Mouse (Mus musculus) lung, embryonic 15.5 days (tissue): ENCODE measurements at regions not wholly inside any gene's neighbourhood (a gene's known extent, or its start where the extent isn't known, plus 50 kb on each side); places are given as distances from the start of the nearest gene placed in this dataset.
A peak's percentile ranks its signal among the peaks of the same experiment; 100 is the strongest.

ENCODE experiments used
- ATAC-seq: fragments of 200-750 bp; cut with Nextera tagmentation; 2 replicates; pipeline ENCODE4 v1.8.0; 2017; ENCODE audit warnings: moderate number of reproducible peaks, borderline replicate concordance; ENCODE audit not compliant: low FRiP score, low TSS enrichment; ENCODE audit errors: extremely low read depth
- H3K27ac ChIP-seq: fragments of 300-500 bp; sonication (generic); 2 replicates; pipeline ENCODE4 v1.5.1; 2015; ENCODE audit warnings: moderate library complexity, mild to moderate bottlenecking, inconsistent platforms
- H3K27me3 ChIP-seq: fragments of 300-500 bp; sonication (generic); 2 replicates; pipeline ENCODE4 v1.6.1; 2015; ENCODE audit warnings: inconsistent platforms
- H3K36me3 ChIP-seq: fragments of 300-500 bp; sonication (generic); 2 replicates; pipeline ENCODE4 v1.6.1; 2015; ENCODE audit warnings: inconsistent platforms
- H3K4me1 ChIP-seq: fragments of 300-500 bp; sonication (generic); 2 replicates; pipeline ENCODE4 v1.6.1; 2015; ENCODE audit warnings: inconsistent platforms
- H3K4me2 ChIP-seq: fragments of 300-500 bp; sonication (generic); 2 replicates; pipeline ENCODE4 v1.6.1; 2015; ENCODE audit warnings: inconsistent platforms, mild to moderate bottlenecking, moderate library complexity
- H3K4me3 ChIP-seq: fragments of 300-500 bp; sonication (generic); 2 replicates; pipeline ENCODE4 v1.5.1; 2015; ENCODE audit warnings: mild to moderate bottlenecking, inconsistent platforms
- H3K9ac ChIP-seq: fragments of 300-500 bp; sonication (generic); 2 replicates; pipeline ENCODE4 v1.6.1; 2015; ENCODE audit warnings: inconsistent platforms
- H3K9me3 ChIP-seq: fragments of 300-500 bp; sonication (generic); 2 replicates; pipeline ENCODE4 v1.6.1; 2016; ENCODE audit warnings: inconsistent platforms
- WGBS: fragments of 180-500 bp; shearing (Covaris S2); methylation state at CpG from one replicate; pipeline ENCODE4 v1.1.7; 2015; 5-methylcytosine and 5-hydroxymethylcytosine counted together
- microRNA-seq: library from miRNA; unstranded; fragments of <30 nt; microRNA quantifications from one replicate; pipeline ENCODE4, GENCODE M21; 2016

GRCm38 (mm10) chr2:30659836-30660612 lies 65.2 kb downstream of the Cstad start:
- peaks cover 51% of the 10 kb centered on the region for H3K4me1 ChIP-seq
- no peak for ATAC-seq

DNA sequence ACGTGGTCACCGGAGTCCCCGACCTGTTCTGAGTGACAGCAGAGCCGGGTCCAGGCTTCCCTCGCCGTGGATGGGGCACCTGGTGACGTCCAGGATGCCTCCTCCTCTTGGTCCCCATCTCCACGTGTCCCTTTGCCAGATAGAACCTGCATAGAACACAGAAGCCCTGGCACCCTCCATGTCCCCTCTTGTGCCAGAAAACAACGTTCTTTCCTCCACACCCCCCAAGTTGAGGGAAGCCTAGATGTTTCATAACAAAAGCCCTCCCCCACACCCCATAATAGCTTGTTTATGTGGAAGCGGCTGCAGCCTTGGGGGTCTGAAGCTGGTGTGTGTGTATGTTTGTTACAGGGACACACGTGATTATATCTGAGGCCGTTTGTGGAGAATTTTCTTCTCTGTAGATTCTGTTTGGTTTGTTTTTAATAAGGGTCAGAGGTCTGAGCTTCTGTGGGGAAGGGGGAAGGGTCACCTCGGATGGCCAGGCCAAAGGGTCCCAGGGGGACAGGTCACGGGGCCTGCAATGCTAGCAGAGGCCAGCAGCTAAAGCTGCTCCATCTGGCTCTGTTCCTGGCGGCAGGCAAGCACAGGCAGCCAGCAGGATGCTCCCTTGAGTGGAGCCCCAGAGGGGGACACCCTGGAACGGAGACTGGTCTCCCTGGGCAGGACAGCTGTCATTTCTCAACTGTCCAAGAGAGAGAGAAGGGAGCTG lies 64.2 kb downstream of the Cstad start:
- peak; percentile 80 for ATAC-seq
- H3K9me3 ChIP-seq: no peaks in the 10 kb centered on the region
- H3K4me2 ChIP-seq: peak overlapping the region; percentile 81
- peak overlapping the region; percentile 99 for H3K27ac ChIP-seq
- H3K4me1 ChIP-seq: peaks cover 47% of the 10 kb centered on the region
- H3K27me3 ChIP-seq: no peaks in the 10 kb centered on the region
- peak overlapping the region; percentile 46 for H3K4me3 ChIP-seq
- peak overlapping the region; percentile 62 for H3K9ac ChIP-seq
- 3% methylated on average over 16 of the region's 16 CpGs for WGBS
- no peaks in the 10 kb centered on the region for H3K36me3 ChIP-seq

More at GRCm38 (mm10) chr2:30659836-30660612, 65.2 kb downstream of the Cstad start:
- Histone ChIP-seq H3K4me2 (no peak overlapping the region), H3K36me3 (no peaks in the 10 kb centered on the region), H3K9me3 (no peaks in the 10 kb centered on the region), H3K27ac (peak overlapping the region; percentile 99), H3K4me3 (no peak overlapping the region), H3K27me3 (no peaks in the 10 kb centered on the region), H3K9ac (no peak overlapping the region)
- 35% methylated on average over 11 of the region's 11 CpGs for WGBS

Small RNAs in the stretch of these regions (microRNA-seq; reads per million reads assigned to microRNA genes)
- gene Mir3089: 1.3 reads per million
